Mouse (Mus musculus) adrenal gland, postnatal 10 days (tissue): ENCODE results near the gene Gm13889. TPM values are rescaled to one million over a fixed set of nuclear protein-coding genes. Genes with fewer than 3 reads are reported as not detected.

Source experiments
- total RNA-seq, 2 experiments: library from RNA; stranded (reverse); gene quantifications; 2 replicates each; pipeline ENCODE4 v1.2.3; 2021

Gm13889 gene
- total RNA-seq, 2 experiments from 2014 or later: 22.9 to 43.6 TPM

Other genes starting within 250 kb of the Gm13889 start
- gene Ext2, start 134.6 kb downstream of the Gm13889 start, total RNA-seq: 10 to 100 TPM; 79.1 to 80.4 TPM
- gene Accs, start 107.3 kb downstream of the Gm13889 start, total RNA-seq: 10 to 100 TPM; 13.8 to 14.2 TPM
- 1 to 10 TPM; 1.3 to 1.4 TPM for gene Accsl, start 88.0 kb downstream of the Gm13889 start, total RNA-seq
- gene Gm27027, start 39.2 kb upstream of the Gm13889 start, total RNA-seq: not detected
- gene Alkbh3, start 53.6 kb upstream of the Gm13889 start, total RNA-seq: 10 to 100 TPM; 57.2 to 67.8 TPM
- gene Hsd17b12, start 200.8 kb upstream of the Gm13889 start, total RNA-seq: 100 to 1,000 TPM; 151 to 164 TPM